Mouse (Mus musculus) frontal cortex, postnatal 10 days (tissue): ENCODE results near the gene Rrnad1.

ENCODE experiments used
- DNase-seq, 2 experiments: peaks; one replicate each; pipeline ENCODE4 v3.0.0; 2022; ENCODE audit warnings: low spot score in 2 of 2, mixed read lengths in 1 of 2

Gene Rrnad1

GRCm38 (mm10) chr3:87949266-87949954, 18.9 kb upstream of the Rrnad1 start:
- no peak for DNase-seq

- DNase-seq: no peak
These were observed 18.1 kb upstream of the Rrnad1 start, which contains the start of gene Crabp2 for GRCm38 (mm10) chr3:87948378-87949265. Crabp2 (plus strand) TSS chr3:87948666.

GRCm38 (mm10) chr3:87947811-87948199, 17.3 kb upstream of the Rrnad1 start:
- no peak for DNase-seq

GRCm38 (mm10) chr3:87947056-87947810, 16.7 kb upstream of the Rrnad1 start:
- no peak for DNase-seq

- DNase-seq: no peak
These were observed 16.0 kb upstream of the Rrnad1 start for GRCm38 (mm10) chr3:87946541-87946860.

GRCm38 (mm10) chr3:87945781-87946540, 15.4 kb upstream of the Rrnad1 start:
- no peak for DNase-seq

GRCm38 (mm10) chr3:87944838-87945600, 14.5 kb upstream of the Rrnad1 start:
- DNase-seq: no peak

- no peak for DNase-seq
These were observed 13.1 kb upstream of the Rrnad1 start for GRCm38 (mm10) chr3:87943586-87943985.

GRCm38 (mm10) chr3:87942471-87942870, 12.0 kb upstream of the Rrnad1 start:
- no peak for DNase-seq

GRCm38 (mm10) chr3:87940611-87941010, 10.1 kb upstream of the Rrnad1 start:
- no peak for DNase-seq

- DNase-seq: peak in 1 of 2 experiments; percentile 78
These were observed 5.3 kb upstream of the Rrnad1 start for GRCm38 (mm10) chr3:87935776-87936175.

- no peak for DNase-seq
These were observed 4.7 kb upstream of the Rrnad1 start for GRCm38 (mm10) chr3:87935201-87935600.

GRCm38 (mm10) chr3:87934501-87934900, 4.0 kb upstream of the Rrnad1 start:
- DNase-seq: no peak

GRCm38 (mm10) chr3:87934026-87934425, 3.5 kb upstream of the Rrnad1 start:
- DNase-seq: no peak

GRCm38 (mm10) chr3:87929341-87930077, 1.0 kb downstream of the Rrnad1 start:
- DNase-seq: no peak

- no peak for DNase-seq
These were observed 3.1 kb downstream of the Rrnad1 start for GRCm38 (mm10) chr3:87927452-87927851.

- no peak for DNase-seq
These were observed 5.5 kb downstream of the Rrnad1 start for GRCm38 (mm10) chr3:87924996-87925395.

- no peak for DNase-seq
These were observed 10.1 kb downstream of the Rrnad1 start for GRCm38 (mm10) chr3:87920270-87920943.

- peak; percentile 78 to 83 for DNase-seq
These were observed 11.0 kb downstream of the Rrnad1 start, which contains the start of gene Mrpl24 for GRCm38 (mm10) chr3:87919336-87920108. Mrpl24 (plus strand) TSS chr3:87919506.
